Mouse (Mus musculus) MEL (cell line): Measurements from ENCODE around the gene Gstk1. TPM values are rescaled to one million over a fixed set of nuclear protein-coding genes. Genes with fewer than 3 reads are reported as not detected.

Source experiments
- DNase-seq: peaks from one replicate; pipeline ENCODE4 v3.0.0; 2011; ENCODE audit warnings: low read depth, low spot score
- H3K27ac ChIP-seq: 2 replicates; pipeline ENCODE4 v1.5.1; 2012; ENCODE audit warnings: low read depth, mild to moderate bottlenecking, control low read depth, low read length, moderate library complexity; ENCODE audit not compliant: control insufficient read depth
- H3K27me3 ChIP-seq, 2 experiments: fragments of 150-350 bp in 1 of 2; sonication (generic) in 1 of 2; 2 replicates each; pipeline ENCODE4 v1.6.1; 2012; ENCODE audit warnings: low read length in 2 of 2, mild to moderate bottlenecking in 2 of 2, improper control_type of control experiment in 1 of 2, moderate library complexity in 1 of 2; ENCODE audit not compliant: insufficient read depth in 2 of 2, control insufficient read depth in 1 of 2
- H3K36me3 ChIP-seq, 2 experiments: 2 replicates each; pipeline ENCODE4 v1.6.1; 2012 to 2014; ENCODE audit warnings: low read length in 2 of 2, improper control_type of control experiment in 1 of 2, inconsistent platforms in 1 of 2, mild to moderate bottlenecking in 1 of 2; ENCODE audit not compliant: insufficient read depth in 2 of 2, control insufficient read depth in 1 of 2
- H3K4me1 ChIP-seq, 2 experiments: fragments of 150-350 bp in 1 of 2; sonication (generic) in 1 of 2; 2 replicates each; pipeline ENCODE4 v1.6.1; 2012; ENCODE audit warnings: low read length in 2 of 2, improper control_type of control experiment in 1 of 2, mild to moderate bottlenecking in 1 of 2; ENCODE audit not compliant: insufficient read depth in 2 of 2, control insufficient read depth in 1 of 2
- H3K4me3 ChIP-seq, 2 experiments: fragments of 150-350 bp in 1 of 2; sonication (generic) in 1 of 2; 2 replicates each; pipeline ENCODE4 v1.5.1; 2012; ENCODE audit warnings: low read depth in 2 of 2, low read length in 2 of 2, mild to moderate bottlenecking in 2 of 2, moderate library complexity in 2 of 2, control low read depth in 1 of 2, improper control_type of control experiment in 1 of 2; ENCODE audit not compliant: control insufficient read depth in 1 of 2, insufficient read depth in 1 of 2
- H3K79me2 ChIP-seq: 2 replicates; pipeline ENCODE4 v1.6.1; 2012; ENCODE audit warnings: mild to moderate bottlenecking, low read length, moderate library complexity; ENCODE audit not compliant: control insufficient read depth, poor library complexity, insufficient read depth
- H3K9ac ChIP-seq: 2 replicates; pipeline ENCODE4 v1.6.1; 2012; ENCODE audit warnings: low read depth, mild to moderate bottlenecking, control low read depth, low read length, moderate library complexity; ENCODE audit not compliant: control insufficient read depth, poor library complexity, severe bottlenecking
- H3K9me3 ChIP-seq: fragments of 150-350 bp; sonication (generic); replicated peaks from 2 replicates; pipeline ENCODE4 v1.6.1; 2012; ENCODE audit warnings: mild to moderate bottlenecking, low read length, improper control_type of control experiment, moderate library complexity; ENCODE audit not compliant: insufficient read depth
- E2F4 ChIP-seq: IDR thresholded peaks from 2 replicates; pipeline ENCODE4 v1.6.1; 2011; ENCODE audit warnings: low read depth, low read length, improper control_type of control experiment, borderline replicate concordance
- GABPA ChIP-seq: IDR thresholded peaks from 2 replicates; pipeline ENCODE4 v1.6.1; 2012; ENCODE audit warnings: low read depth, mild to moderate bottlenecking, inconsistent platforms, low read length, improper control_type of control experiment, moderate library complexity
- JUND ChIP-seq: IDR thresholded peaks from 2 replicates; pipeline ENCODE4 v1.6.1; 2011; ENCODE audit warnings: low read depth, mild to moderate bottlenecking, improper control_type of control experiment, low read length
- MAZ ChIP-seq: IDR thresholded peaks from 2 replicates; pipeline ENCODE4 v1.6.1; 2012; ENCODE audit warnings: low read depth, mild to moderate bottlenecking, inconsistent platforms, low read length, improper control_type of control experiment
- MXI1 ChIP-seq: IDR thresholded peaks from 2 replicates; pipeline ENCODE4 v1.6.1; 2011; ENCODE audit warnings: mild to moderate bottlenecking, low read depth, low read length, improper control_type of control experiment
- NELFE ChIP-seq: IDR thresholded peaks from 2 replicates; pipeline ENCODE4 v1.6.1; 2011; ENCODE audit warnings: low read depth, low read length, improper control_type of control experiment
- POLR2AphosphoS5 ChIP-seq: IDR thresholded peaks from 2 replicates; pipeline ENCODE4 v1.6.1; 2012; ENCODE audit warnings: low read depth, borderline replicate concordance, mild to moderate bottlenecking, inconsistent platforms, low read length, moderate library complexity, mixed read lengths
- RAD21 ChIP-seq: IDR thresholded peaks from 2 replicates; pipeline ENCODE4 v1.6.1; 2011; ENCODE audit warnings: mild to moderate bottlenecking, low read depth, low read length, improper control_type of control experiment
- SIN3A ChIP-seq: IDR thresholded peaks from 2 replicates; pipeline ENCODE4 v1.6.1; 2012; ENCODE audit warnings: low read length, improper control_type of control experiment, inconsistent platforms
- SMC3 ChIP-seq: IDR thresholded peaks from 2 replicates; pipeline ENCODE4 v1.6.1; 2011; ENCODE audit warnings: low read depth, low read length, improper control_type of control experiment
- UBTF ChIP-seq: IDR thresholded peaks from 2 replicates; pipeline ENCODE4 v1.6.1; 2012; ENCODE audit warnings: low read depth, mild to moderate bottlenecking, inconsistent platforms, low read length, improper control_type of control experiment, moderate library complexity, borderline replicate concordance; ENCODE audit not compliant: insufficient read depth
- USF1 ChIP-seq: IDR thresholded peaks from 2 replicates; pipeline ENCODE4 v1.6.1; 2014; ENCODE audit warnings: low read depth, mild to moderate bottlenecking, inconsistent platforms, low read length, improper control_type of control experiment, moderate library complexity
- USF2 ChIP-seq, 2 experiments: IDR thresholded peaks; 2 replicates each; pipeline ENCODE4 v1.6.1; 2011 to 2012; ENCODE audit warnings: improper control_type of control experiment in 2 of 2, low read length in 2 of 2, borderline replicate concordance in 1 of 2, inconsistent platforms in 1 of 2, low read depth in 1 of 2, mild to moderate bottlenecking in 1 of 2; ENCODE audit not compliant: insufficient read depth in 1 of 2
- ZMIZ1 ChIP-seq: IDR thresholded peaks from 2 replicates; pipeline ENCODE4 v1.6.1; 2012; ENCODE audit warnings: low read depth, mild to moderate bottlenecking, inconsistent platforms, low read length, improper control_type of control experiment, moderate library complexity
- ZNF384 ChIP-seq: IDR thresholded peaks from 2 replicates; pipeline ENCODE4 v1.6.1; 2012; ENCODE audit warnings: low read depth, mild to moderate bottlenecking, inconsistent platforms, low read length, improper control_type of control experiment
- polyA plus RNA-seq, 2 experiments: library from polyadenylated mRNA; stranded (reverse) in 1 of 2; unstranded in 1 of 2; fragments of >175 nt in 1 of 2; fragments of >200 nt in 1 of 2; gene quantifications; 2 replicates each; pipeline versions ENCODE4 v1.2.1 to v1.2.4; 2012; ENCODE audit warnings: low replicate concordance in 2 of 2, low read depth in 1 of 2; ENCODE audit not compliant: insufficient read length in 2 of 2, insufficient read depth in 1 of 2, missing spikeins in 1 of 2
- total RNA-seq: library from RNA; depleted of rRNA; stranded (reverse); fragments of 300-350 nt; gene quantifications from 2 replicates; pipeline ENCODE4 v1.2.3, GENCODE M21; 2012

The Gstk1 gene
- total and polyA plus RNA-seq, 3 experiments: 1.2 to 1.4 TPM; not detected in 1

DNA sequence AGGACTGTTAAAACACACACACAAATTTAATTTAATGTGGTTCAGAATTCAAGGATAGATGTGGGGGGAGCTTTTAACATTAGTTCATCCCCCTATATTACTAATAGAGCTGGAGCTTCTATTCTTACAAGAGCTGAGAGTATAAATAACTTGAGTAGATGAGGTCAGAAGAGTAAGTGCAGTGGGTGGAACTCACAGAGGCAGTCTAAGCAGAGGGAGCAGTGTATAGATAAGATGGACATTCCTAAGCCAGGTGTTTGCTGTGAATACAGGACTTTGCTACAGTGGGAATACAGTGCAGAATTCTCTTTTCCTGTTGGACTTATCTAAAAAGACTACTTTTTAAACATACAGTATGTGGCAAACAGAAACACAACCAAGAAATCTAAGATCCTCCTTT is 25.1 kb downstream of the Gstk1 start:
- Histone ChIP-seq H3K27ac (no peak overlapping the region), H3K4me3 (no peak overlapping the region), H3K27me3 (no peaks in the 10 kb centered on the region), H3K36me3 (peaks cover 7 to 26% of the 10 kb centered on the region in 2 experiments), H3K9ac (no peak overlapping the region), H3K9me3 (no peaks in the 10 kb centered on the region), H3K79me2 (peaks cover 5% of the 10 kb centered on the region), H3K4me1 (no peaks in the 10 kb centered on the region; a peak in 2 of 4 replicates)
- DNase-seq: no peak
- TF ChIP-seq JUND: no peak
- no peak for TF ChIP-seq NELFE
- TF ChIP-seq UBTF: no peak
- TF ChIP-seq USF1: no peak
- TF ChIP-seq ZNF384: no peak
- no peak for TF ChIP-seq RAD21
- no peak for TF ChIP-seq MAZ
- no peak for TF ChIP-seq MXI1
- no peak for TF ChIP-seq USF2 (IDR thresholded peaks at IDR 0.05; ENCODE audit: borderline replicate concordance in 1 of 2, insufficient read depth in 1 of 2, low read depth in 1 of 2, low read length in 2 of 2)
- no peak for TF ChIP-seq E2F4
- no peak for TF ChIP-seq SMC3
- no peak for TF ChIP-seq GABPA
- no peak for TF ChIP-seq ZMIZ1

DNA sequence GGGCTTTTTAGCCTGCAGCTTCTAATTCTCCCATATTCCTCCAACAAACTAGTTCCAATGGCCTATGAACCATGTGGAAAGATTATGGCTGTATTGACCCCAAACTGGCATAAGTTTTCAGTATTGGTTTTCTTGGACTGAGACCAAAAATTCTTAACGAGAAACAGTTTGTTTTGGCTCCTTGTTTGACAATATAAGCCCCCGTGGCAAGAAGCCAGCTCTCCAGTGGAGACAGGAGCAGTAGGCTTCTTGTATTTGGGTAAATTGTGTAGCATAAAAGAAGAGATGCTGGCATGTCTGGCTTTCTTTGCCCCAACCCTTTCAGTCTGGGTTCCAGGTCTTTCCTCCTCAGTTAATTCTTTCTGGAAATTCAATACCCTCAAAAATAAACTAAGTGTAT is 30.4 kb downstream of the Gstk1 start:
- H3K4me1 ChIP-seq: no peaks in the 10 kb centered on the region
- no peak overlapping the region for H3K4me3 ChIP-seq
- H3K79me2 ChIP-seq: no peaks in the 10 kb centered on the region
- TF ChIP-seq SIN3A (no peak), POLR2AphosphoS5 (no peak)
- peaks cover 0 to 33% of the 10 kb centered on the region in 2 experiments; a peak in 3 of 4 replicates for H3K36me3 ChIP-seq
- H3K9me3 ChIP-seq: no peaks in the 10 kb centered on the region
- no peak overlapping the region for H3K27ac ChIP-seq
- DNase-seq: no peak
- no peaks in the 10 kb centered on the region for H3K27me3 ChIP-seq
- H3K9ac ChIP-seq: no peak overlapping the region
